Mouse (Mus musculus): ENCODE results near the gene Rassf8. TPM values are rescaled to one million over a fixed set of nuclear protein-coding genes. Genes with fewer than 3 reads are reported as not detected.

Gene Rassf8
- polyA plus RNA-seq, 1 experiment: 5.7 TPM

- Histone ChIP-seq H3K27ac (ENCODE audit: insufficient read depth, low read depth, low read length) (no peak overlapping the region), H3K4me1 (ENCODE audit: control insufficient read depth, insufficient read depth, low read length) (no peaks in the 10 kb centered on the region), H3K4me3 (ENCODE audit: insufficient read depth, low read length) (no peak overlapping the region)
- TF ChIP-seq CTCF (IDR thresholded peaks at IDR 0.05; ENCODE audit: low read depth, low read length): no peak
- no peak for TF ChIP-seq POLR2A (IDR thresholded peaks at IDR 0.05; ENCODE audit: borderline replicate concordance, low read depth, low read length)
These were observed 63.0 kb downstream of the Rassf8 start for GRCm38 (mm10) chr6:145809566-145809965.

- Histone ChIP-seq H3K4me3 (ENCODE audit: insufficient read depth, low read length) (no peak overlapping the region), H3K27ac (ENCODE audit: insufficient read depth, low read depth, low read length) (no peak overlapping the region), H3K4me1 (ENCODE audit: control insufficient read depth, insufficient read depth, low read length) (no peaks in the 10 kb centered on the region)
- no peak for TF ChIP-seq POLR2A (IDR thresholded peaks at IDR 0.05; ENCODE audit: borderline replicate concordance, low read depth, low read length)
- no peak for TF ChIP-seq CTCF (IDR thresholded peaks at IDR 0.05; ENCODE audit: low read depth, low read length)
These were observed 63.5 kb downstream of the Rassf8 start for GRCm38 (mm10) chr6:145810015-145810414.

GRCm38 (mm10) chr6:145811174-145811573, 64.6 kb downstream of the Rassf8 start:
- no peak for TF ChIP-seq POLR2A (IDR thresholded peaks at IDR 0.05; ENCODE audit: borderline replicate concordance, low read depth, low read length)
- TF ChIP-seq CTCF (IDR thresholded peaks at IDR 0.05; ENCODE audit: low read depth, low read length): no peak
- no peak overlapping the region for H3K27ac ChIP-seq (ENCODE audit: insufficient read depth, low read depth, low read length)
- no peaks in the 10 kb centered on the region for H3K4me1 ChIP-seq (ENCODE audit: control insufficient read depth, insufficient read depth, low read length)
- no peak overlapping the region for H3K4me3 ChIP-seq (ENCODE audit: insufficient read depth, low read length)

- Histone ChIP-seq H3K4me1 (ENCODE audit: control insufficient read depth, insufficient read depth, low read length) (no peaks in the 10 kb centered on the region), H3K4me3 (ENCODE audit: insufficient read depth, low read length) (no peak overlapping the region), H3K27ac (ENCODE audit: insufficient read depth, low read depth, low read length) (no peak overlapping the region)
- TF ChIP-seq CTCF (IDR thresholded peaks at IDR 0.05; ENCODE audit: low read depth, low read length) (peak; percentile 7; the same call in 1 of the 2 replicates), POLR2A (IDR thresholded peaks at IDR 0.05; ENCODE audit: borderline replicate concordance, low read depth, low read length) (no peak)
These were observed 68.7 kb downstream of the Rassf8 start for GRCm38 (mm10) chr6:145815200-145815599.

GRCm38 (mm10) chr6:145819151-145819550, 72.6 kb downstream of the Rassf8 start:
- H3K4me1 ChIP-seq (ENCODE audit: control insufficient read depth, insufficient read depth, low read length): peaks cover 14% of the 10 kb centered on the region
- H3K27ac ChIP-seq (ENCODE audit: insufficient read depth, low read depth, low read length): no peak overlapping the region
- TF ChIP-seq POLR2A (IDR thresholded peaks at IDR 0.05; ENCODE audit: borderline replicate concordance, low read depth, low read length): no peak
- TF ChIP-seq CTCF (IDR thresholded peaks at IDR 0.05; ENCODE audit: low read depth, low read length): no peak
- no peak overlapping the region for H3K4me3 ChIP-seq (ENCODE audit: insufficient read depth, low read length)

- TF ChIP-seq POLR2A (IDR thresholded peaks at IDR 0.05; ENCODE audit: borderline replicate concordance, low read depth, low read length): no peak
- no peak for TF ChIP-seq CTCF (IDR thresholded peaks at IDR 0.05; ENCODE audit: low read depth, low read length)
- H3K4me1 ChIP-seq (ENCODE audit: control insufficient read depth, insufficient read depth, low read length): peaks cover 14% of the 10 kb centered on the region
- no peak overlapping the region for H3K27ac ChIP-seq (ENCODE audit: insufficient read depth, low read depth, low read length)
- no peak overlapping the region for H3K4me3 ChIP-seq (ENCODE audit: insufficient read depth, low read length)
These were observed 75.7 kb downstream of the Rassf8 start for GRCm38 (mm10) chr6:145822218-145822617.

GRCm38 (mm10) chr6:145823103-145823502, 76.6 kb downstream of the Rassf8 start:
- Histone ChIP-seq H3K4me3 (ENCODE audit: insufficient read depth, low read length) (no peak overlapping the region), H3K4me1 (ENCODE audit: control insufficient read depth, insufficient read depth, low read length) (peaks cover 14% of the 10 kb centered on the region), H3K27ac (ENCODE audit: insufficient read depth, low read depth, low read length) (no peak overlapping the region)
- TF ChIP-seq CTCF (IDR thresholded peaks at IDR 0.05; ENCODE audit: low read depth, low read length) (no peak), POLR2A (IDR thresholded peaks at IDR 0.05; ENCODE audit: borderline replicate concordance, low read depth, low read length) (no peak)

- Histone ChIP-seq H3K4me3 (ENCODE audit: insufficient read depth, low read length) (no peak overlapping the region), H3K27ac (ENCODE audit: insufficient read depth, low read depth, low read length) (no peak overlapping the region), H3K4me1 (ENCODE audit: control insufficient read depth, insufficient read depth, low read length) (peaks cover 14% of the 10 kb centered on the region)
- no peak for TF ChIP-seq POLR2A (IDR thresholded peaks at IDR 0.05; ENCODE audit: borderline replicate concordance, low read depth, low read length)
- peak; percentile 41 for TF ChIP-seq CTCF (IDR thresholded peaks at IDR 0.05; ENCODE audit: low read depth, low read length)
These were observed 77.2 kb downstream of the Rassf8 start for GRCm38 (mm10) chr6:145823588-145824234.

GRCm38 (mm10) chr6:145826305-145826704, 79.8 kb downstream of the Rassf8 start:
- no peak overlapping the region for H3K27ac ChIP-seq (ENCODE audit: insufficient read depth, low read depth, low read length)
- peaks cover 15% of the 10 kb centered on the region for H3K4me1 ChIP-seq (ENCODE audit: control insufficient read depth, insufficient read depth, low read length)
- no peak overlapping the region for H3K4me3 ChIP-seq (ENCODE audit: insufficient read depth, low read length)
- TF ChIP-seq CTCF (IDR thresholded peaks at IDR 0.05; ENCODE audit: low read depth, low read length) (no peak), POLR2A (IDR thresholded peaks at IDR 0.05; ENCODE audit: borderline replicate concordance, low read depth, low read length) (no peak)

- Histone ChIP-seq H3K4me1 (ENCODE audit: control insufficient read depth, insufficient read depth, low read length) (peaks cover 2% of the 10 kb centered on the region), H3K27ac (ENCODE audit: insufficient read depth, low read depth, low read length) (no peak overlapping the region), H3K4me3 (ENCODE audit: insufficient read depth, low read length) (no peak overlapping the region)
- TF ChIP-seq POLR2A (IDR thresholded peaks at IDR 0.05; ENCODE audit: borderline replicate concordance, low read depth, low read length): no peak
- TF ChIP-seq CTCF (IDR thresholded peaks at IDR 0.05; ENCODE audit: low read depth, low read length): no peak
These were observed 82.7 kb downstream of the Rassf8 start for GRCm38 (mm10) chr6:145829062-145829835.
